Mouse (Mus musculus): ENCODE results near the gene Sema4d.

DNA sequence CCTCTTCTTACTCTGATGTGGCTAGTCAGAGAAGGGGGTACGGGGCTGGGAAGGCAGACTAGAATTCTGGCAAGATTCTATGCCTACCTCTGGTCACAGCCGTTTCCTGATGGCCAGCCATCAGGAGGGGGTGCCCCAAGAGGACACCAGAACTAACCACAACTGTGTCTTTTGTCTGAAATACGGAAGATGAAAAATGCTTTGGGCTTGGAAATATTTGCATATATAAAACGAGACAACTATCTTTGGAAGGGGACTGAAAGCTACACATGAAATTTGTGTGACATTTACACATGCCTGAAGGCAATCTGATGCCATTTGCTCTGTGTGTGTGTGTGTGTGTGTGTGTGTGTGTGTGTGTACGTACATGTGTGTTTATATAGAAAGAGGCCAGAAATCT is 89.7 kb downstream of the Sema4d start:
- TF ChIP-seq CTCF (IDR thresholded peaks at IDR 0.05; ENCODE audit: low read depth) (no peak), EP300 (IDR thresholded peaks at IDR 0.05; ENCODE audit: low read depth) (no peak)
